Mouse (Mus musculus) heart, postnatal 0 days (tissue): ENCODE data around the gene Erf. TPM values are rescaled to one million over a fixed set of nuclear protein-coding genes. Genes with fewer than 3 reads are reported as not detected.

ENCODE experiments used
- ATAC-seq: fragments of 200-750 bp; cut with Nextera tagmentation; 2 replicates; pipeline ENCODE4 v1.8.0; 2017; ENCODE audit warnings: low read depth, moderate number of reproducible peaks, moderate library complexity; ENCODE audit not compliant: insufficient read depth
- DNase-seq: peaks from one replicate; pipeline ENCODE4 v3.0.0-alpha.2; 2016; ENCODE audit warnings: low spot score
- H3K27ac ChIP-seq: fragments of 300-500 bp; sonication (generic); 2 replicates; pipeline ENCODE4 v1.5.1; 2014; ENCODE audit warnings: low read depth, mild to moderate bottlenecking
- H3K27me3 ChIP-seq: fragments of 300-500 bp; sonication (generic); 2 replicates; pipeline ENCODE4 v1.6.1; 2014; ENCODE audit warnings: low read length, mixed read lengths; ENCODE audit not compliant: control insufficient read depth, insufficient read depth
- H3K36me3 ChIP-seq: fragments of 300-500 bp; sonication (generic); replicated peaks from 2 replicates; pipeline ENCODE4 v1.6.1; 2014; ENCODE audit warnings: low read length, mixed read lengths; ENCODE audit not compliant: control insufficient read depth, insufficient read depth
- H3K4me1 ChIP-seq: fragments of 300-500 bp; sonication (generic); 2 replicates; pipeline ENCODE4 v1.6.1; 2014; ENCODE audit warnings: antibody characterized with exemption; ENCODE audit not compliant: control insufficient read depth, insufficient read depth
- H3K4me2 ChIP-seq: fragments of 300-500 bp; sonication (generic); 2 replicates; pipeline ENCODE4 v1.6.1; 2014; ENCODE audit warnings: low read depth, mild to moderate bottlenecking, low read length, moderate library complexity
- H3K4me3 ChIP-seq: fragments of 300-500 bp; sonication (generic); 2 replicates; pipeline ENCODE4 v1.5.1; 2014; ENCODE audit warnings: low read depth, low read length
- H3K9ac ChIP-seq: fragments of 300-500 bp; sonication (generic); replicated peaks from 2 replicates; pipeline ENCODE4 v1.6.1; 2014; ENCODE audit warnings: low read depth, low read length, mixed read lengths
- H3K9me3 ChIP-seq: fragments of 300-500 bp; sonication (generic); replicated peaks from 2 replicates; pipeline ENCODE4 v1.6.1; 2016; ENCODE audit warnings: low read length; ENCODE audit not compliant: control insufficient read depth
- CTCF ChIP-seq: IDR thresholded peaks from 2 replicates; pipeline ENCODE4 v1.5.1; 2016; ENCODE audit warnings: antibody characterized with exemption, control low read depth, low read depth
- EP300 ChIP-seq: IDR thresholded peaks from 2 replicates; pipeline ENCODE4 v1.6.1; 2016; ENCODE audit warnings: antibody characterized with exemption, low read depth
- WGBS: fragments of 180-500 bp; shearing (Covaris S2); extraction: QIAGEN DNeasy Blood & Tissue Kit; methylation state at CpG from one replicate; pipeline ENCODE4 v1.1.7; 2014; 5-methylcytosine and 5-hydroxymethylcytosine counted together
- polyA plus RNA-seq: library from polyadenylated mRNA; unstranded; fragments of >200 nt; fragmentation: Nextera tagmentation; extraction: Ambion mirVana; gene quantifications from 2 replicates; pipeline ENCODE4 v1.2.1, GENCODE M21; 2015
- total RNA-seq: library from RNA; depleted of rRNA; stranded (reverse); fragments of >200 nt; gene quantifications from 2 replicates; pipeline ENCODE4 v1.2.3, GENCODE M21; 2014; ENCODE audit warnings: low replicate concordance

Gene Erf
- total and polyA plus RNA-seq, 2 experiments from 2014 or later: 7.0 to 66.8 TPM

DNA sequence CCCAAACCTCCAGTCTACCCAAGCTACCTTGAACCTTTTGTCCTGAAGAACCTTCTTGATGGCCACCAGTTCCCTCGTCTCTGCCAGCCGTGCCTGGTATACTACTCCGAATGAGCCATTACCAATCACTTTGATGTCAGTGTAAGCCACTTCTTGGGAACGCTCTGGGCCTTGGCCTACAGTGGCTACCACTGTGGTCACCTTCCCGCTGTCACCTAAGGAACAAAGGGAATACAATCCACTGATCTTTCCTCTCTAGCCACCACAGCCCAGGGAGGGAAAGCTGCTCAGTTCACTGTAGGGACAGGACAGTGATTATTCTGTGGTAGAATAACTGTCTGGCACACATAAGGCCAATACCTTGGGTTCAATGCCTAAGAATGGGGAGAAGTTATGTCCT is 15.0 kb downstream of the Erf start:
- DNase-seq (no peak), ATAC-seq (no peak)
- Histone ChIP-seq H3K27ac (no peak overlapping the region), H3K9me3 (no peaks in the 10 kb centered on the region), H3K27me3 (no peaks in the 10 kb centered on the region), H3K9ac (no peak overlapping the region), H3K4me3 (no peak overlapping the region), H3K4me2 (no peak overlapping the region), H3K4me1 (peaks cover 16% of the 10 kb centered on the region), H3K36me3 (peaks cover 35% of the 10 kb centered on the region)
- TF ChIP-seq CTCF (no peak), EP300 (no peak)
- 92% methylated on average over 5 of the region's 5 CpGs for WGBS

DNA sequence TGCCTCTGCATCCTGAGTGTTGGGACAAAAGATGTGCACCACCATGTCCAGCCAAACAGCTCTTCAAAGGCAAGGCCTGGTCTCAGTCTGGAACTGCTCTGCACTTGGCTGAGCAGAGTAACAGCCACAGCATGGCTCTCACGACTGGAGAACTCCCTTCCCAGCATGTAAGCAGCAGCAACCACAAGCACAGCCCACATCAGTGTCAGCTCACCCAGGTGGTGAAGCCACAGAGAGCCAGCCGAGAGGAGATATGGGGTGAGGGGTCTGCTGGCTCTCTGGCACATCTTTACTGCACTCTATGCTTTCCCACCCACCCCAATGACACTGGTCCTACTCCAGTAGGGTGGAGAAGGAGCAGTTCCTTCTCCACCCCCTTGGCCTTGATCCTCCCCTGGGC is 17.5 kb downstream of the Erf start:
- peaks cover 59% of the 10 kb centered on the region for H3K36me3 ChIP-seq
- no peak for TF ChIP-seq EP300
- TF ChIP-seq CTCF: no peak
- no peak overlapping the region for H3K4me2 ChIP-seq
- DNase-seq (no peak), ATAC-seq (no peak)
- H3K9me3 ChIP-seq: no peaks in the 10 kb centered on the region
- H3K27me3 ChIP-seq: no peaks in the 10 kb centered on the region
- H3K4me3 ChIP-seq: no peak overlapping the region
- 72% methylated on average over 2 of the region's 2 CpGs for WGBS
- H3K9ac ChIP-seq: no peak overlapping the region
- H3K4me1 ChIP-seq: peaks cover 12% of the 10 kb centered on the region
- 0 out of 2 replicates have a peak overlapping the region, but pooled peaks have one; percentile 15 for H3K27ac ChIP-seq

GRCm38 (mm10) chr7:25232101-25232648 is 18.4 kb downstream of the Erf start:
- DNase-seq (no peak), ATAC-seq (no peak)
- peaks cover 68% of the 10 kb centered on the region for H3K36me3 ChIP-seq
- TF ChIP-seq EP300 (no peak), CTCF (no peak)
- no peak overlapping the region for H3K4me2 ChIP-seq
- no peak overlapping the region for H3K4me3 ChIP-seq
- H3K9ac ChIP-seq: no peak overlapping the region
- H3K27ac ChIP-seq: no peak overlapping the region
- no peaks in the 10 kb centered on the region for H3K9me3 ChIP-seq
- WGBS: 59% methylated on average over 5 of the region's 5 CpGs
- H3K27me3 ChIP-seq: no peaks in the 10 kb centered on the region
- peaks cover 12% of the 10 kb centered on the region for H3K4me1 ChIP-seq

DNA sequence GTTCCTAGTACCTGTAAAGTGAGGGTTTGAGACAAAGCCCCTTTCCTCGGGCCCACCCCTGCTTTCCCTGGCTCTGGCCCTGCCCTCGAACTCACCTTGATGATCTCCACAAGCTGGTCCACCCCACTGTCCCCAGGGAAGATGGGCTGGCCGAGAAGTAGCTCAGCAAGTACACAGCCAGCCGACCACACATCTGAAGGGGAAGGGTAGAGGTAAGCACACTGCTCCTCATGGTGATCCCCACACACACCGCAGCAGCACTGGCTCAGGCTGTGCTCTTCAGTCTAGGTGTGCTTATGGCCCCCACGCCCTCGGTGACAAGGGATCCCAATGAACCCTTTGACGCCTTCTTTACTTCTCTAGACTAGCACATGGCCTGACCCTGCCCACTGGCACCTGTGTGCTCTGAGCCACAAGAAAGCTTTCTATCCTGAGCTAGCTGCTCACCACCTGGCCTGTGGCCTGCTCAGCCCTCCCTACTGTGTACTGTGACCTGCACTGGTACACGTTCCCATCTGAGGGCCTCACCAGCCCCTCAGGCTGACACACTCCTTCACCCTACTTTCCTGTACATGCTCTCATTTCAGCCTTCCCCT is 19.8 kb downstream of the Erf start:
- Histone ChIP-seq H3K9ac (no peak overlapping the region), H3K4me2 (no peak overlapping the region), H3K4me1 (peaks cover 2% of the 10 kb centered on the region), H3K36me3 (peaks cover 82% of the 10 kb centered on the region), H3K4me3 (no peak overlapping the region), H3K27ac (no peak overlapping the region; the same call in 1 of the 2 replicates), H3K9me3 (no peaks in the 10 kb centered on the region), H3K27me3 (no peaks in the 10 kb centered on the region)
- no peak for TF ChIP-seq CTCF
- no peak for DNase-seq
- ATAC-seq: no peak
- 72% methylated on average over 9 of the region's 9 CpGs for WGBS

GRCm38 (mm10) chr7:25227523-25228300 is 22.8 kb downstream of the Erf start:
- 85% methylated on average over 1 of the region's 1 CpGs for WGBS
- no peak for ATAC-seq
- Histone ChIP-seq H3K4me3 (no peak overlapping the region), H3K27ac (no peak overlapping the region), H3K4me1 (no peaks in the 10 kb centered on the region), H3K9ac (no peak overlapping the region), H3K27me3 (no peaks in the 10 kb centered on the region), H3K36me3 (peaks cover 87% of the 10 kb centered on the region), H3K9me3 (no peaks in the 10 kb centered on the region), H3K4me2 (no peak overlapping the region)
- no peak for DNase-seq
- TF ChIP-seq EP300: no peak
- no peak for TF ChIP-seq CTCF
